Mouse (Mus musculus): ENCODE data around the gene Gpld1. TPM values are rescaled to one million over a fixed set of nuclear protein-coding genes. Genes with fewer than 3 reads are reported as not detected.

Gpld1 gene
- polyA plus RNA-seq, 1 experiment from 2014 or later: 0.91 TPM

Other genes with a start within 250 kb of the Gpld1 start
- not detected in 2 replicates for gene Armh2, start 201.9 kb upstream of the Gpld1 start, polyA plus RNA-seq (2016; fragmentation: Nextera tagmentation; extraction: Ambion mirVana)
- 170 and 188 TPM in 2 replicates for gene Gmnn, start 181.2 kb upstream of the Gpld1 start, polyA plus RNA-seq (2016; fragmentation: Nextera tagmentation; extraction: Ambion mirVana)
- gene BC005537, start 141.5 kb upstream of the Gpld1 start, polyA plus RNA-seq (2016; fragmentation: Nextera tagmentation; extraction: Ambion mirVana): 10.0 and 12.5 TPM in 2 replicates
- 61.4 and 64.2 TPM in 2 replicates for gene Acot13, start 111.6 kb upstream of the Gpld1 start, polyA plus RNA-seq (2016; fragmentation: Nextera tagmentation; extraction: Ambion mirVana)
- gene Tdp2, start 111.5 kb upstream of the Gpld1 start, polyA plus RNA-seq (2016; fragmentation: Nextera tagmentation; extraction: Ambion mirVana): 74.4 and 74.5 TPM in 2 replicates
- gene D130043K22Rik, start 98.0 kb upstream of the Gpld1 start, polyA plus RNA-seq (2016; fragmentation: Nextera tagmentation; extraction: Ambion mirVana): 0.09 TPM in 1 of 2 replicates, not detected in the other
- gene Aldh5a1, start 5.5 kb upstream of the Gpld1 start, polyA plus RNA-seq (2016; fragmentation: Nextera tagmentation; extraction: Ambion mirVana): 4.7 and 5.6 TPM in 2 replicates
- 17.5 and 18.5 TPM in 2 replicates for gene Mrs2, start 77.2 kb downstream of the Gpld1 start, polyA plus RNA-seq (2016; fragmentation: Nextera tagmentation; extraction: Ambion mirVana)
- 0.73 and 1.3 TPM in 2 replicates for gene Dcdc2a, start 112.9 kb downstream of the Gpld1 start, polyA plus RNA-seq (2016; fragmentation: Nextera tagmentation; extraction: Ambion mirVana)

Measured in limb, embryonic 10.5 days (tissue).